Mouse (Mus musculus): ENCODE results near the gene Lcp1.

Gene Lcp1

GRCm38 (mm10) chr14:75279716-75280115 is 148.8 kb downstream of the Lcp1 start:
- no peak for DNase-seq (ENCODE audit: low spot score in 2 of 2)

- no peak for DNase-seq (ENCODE audit: low spot score in 2 of 2)
Measured at GRCm38 (mm10) chr14:75280406-75280805, 149.5 kb downstream of the Lcp1 start.
